Mouse (Mus musculus): ENCODE results near the gene Arpc1a.

DNA sequence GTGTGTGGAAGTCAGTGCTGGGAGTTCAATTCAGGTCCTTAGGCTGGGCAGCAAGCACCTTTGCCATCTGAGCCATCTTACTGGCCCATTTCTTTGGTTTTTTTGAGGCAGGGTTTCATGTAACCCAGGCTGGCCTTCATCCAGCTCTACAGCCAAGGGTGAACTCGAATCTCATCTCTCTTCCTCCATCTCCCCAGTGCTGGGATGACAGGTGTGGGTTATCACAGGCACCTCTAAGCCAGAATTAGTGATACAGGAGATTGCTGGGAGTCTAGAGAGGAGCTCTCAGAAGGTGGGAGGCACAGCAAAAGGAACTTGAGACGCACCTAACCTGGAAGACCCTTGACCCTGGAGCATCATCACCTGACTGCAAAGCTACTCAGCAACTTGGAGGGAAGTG, 29.8 kb downstream of the Arpc1a start:
- no peak for TF ChIP-seq CTCF (IDR thresholded peaks at IDR 0.05; ENCODE audit: borderline replicate concordance, insufficient read depth, low read depth, low read length)
- TF ChIP-seq POLR2A (IDR thresholded peaks at IDR 0.05; ENCODE audit: borderline replicate concordance, insufficient read depth, low read length), result no peak

All from cerebellum, adult 2 months (tissue).